Mouse (Mus musculus): ENCODE results near the gene Ccng1.

DNA sequence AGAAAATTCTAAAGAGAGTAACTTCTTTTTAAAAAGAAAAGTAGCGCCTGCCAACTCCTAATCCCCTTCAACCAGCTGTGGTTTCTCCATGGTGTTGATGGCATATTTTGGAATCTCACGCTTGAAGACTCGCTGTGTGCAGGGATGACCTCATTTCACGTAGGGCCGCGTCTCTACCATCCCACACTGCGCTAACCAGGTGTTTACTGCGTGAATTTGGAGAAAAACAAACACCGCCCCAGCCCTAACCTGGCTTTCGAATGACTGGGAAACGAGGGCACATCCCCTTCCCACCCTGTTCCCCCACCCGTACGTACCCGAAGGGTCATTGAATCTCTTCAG, 22.1 kb downstream of the Ccng1 start:
- TF ChIP-seq POLR2A (IDR thresholded peaks at IDR 0.05; ENCODE audit: insufficient read depth, low read depth, low read length) = no peak
- TF ChIP-seq EP300 (IDR thresholded peaks at IDR 0.05; ENCODE audit: insufficient read depth, low read depth, low read length) = no peak
- TF ChIP-seq CTCF (IDR thresholded peaks at IDR 0.05) = no peak
